Comparison of ENCODE assay signal across 8 mouse cellular contexts in the genomic region with DNA sequence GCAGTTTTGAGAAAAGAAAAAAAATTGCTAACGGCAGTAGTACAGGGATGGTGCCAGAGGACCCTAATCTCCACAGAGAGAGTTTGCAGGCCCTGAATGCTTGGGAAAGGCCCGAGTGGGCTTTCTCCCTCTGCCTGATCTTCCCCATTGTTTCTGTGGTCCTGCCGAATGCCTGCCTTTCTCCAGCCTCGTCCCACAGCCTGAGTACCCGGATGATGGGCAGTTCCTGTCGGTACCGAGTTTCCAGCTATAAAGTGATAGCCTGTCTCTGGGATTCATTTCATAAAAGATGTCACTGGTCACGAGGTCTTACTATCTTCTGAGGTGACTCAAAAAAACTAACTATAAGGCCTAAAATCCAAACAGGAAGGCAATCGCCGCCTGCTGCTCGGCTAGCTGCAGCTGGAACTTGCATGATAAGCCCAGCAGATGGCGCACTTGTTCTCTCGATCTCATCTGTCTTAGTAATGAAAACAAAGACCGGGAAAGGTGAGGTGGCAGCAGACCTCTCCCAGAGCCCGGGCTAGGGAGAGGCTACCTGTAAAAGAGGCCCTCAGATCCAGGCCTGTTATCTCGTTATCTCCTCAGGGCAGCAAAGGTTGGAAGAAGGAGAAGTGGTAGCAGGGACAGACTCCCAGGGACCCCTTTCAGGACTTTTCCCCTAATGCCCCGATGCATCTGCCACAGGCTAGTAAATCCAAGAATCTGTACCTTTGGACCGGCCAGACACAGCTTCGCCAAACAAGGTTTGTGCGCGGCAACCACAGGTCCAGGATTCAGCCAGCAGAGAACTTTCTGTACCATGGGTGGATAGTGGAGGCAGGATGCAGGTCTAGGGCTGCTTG. TPM values are rescaled to one million over a fixed set of nuclear protein-coding genes. Genes with fewer than 3 reads are reported as not detected.
DNase-seq lines count a peak whose midpoint lies in the region; ATAC-seq and TF ChIP-seq lines count a peak whose summit lies in the region.

No protein-coding gene starts in this region.

- ATAC-seq in Patski: peak; percentile 80
- peak; percentile 76 for ATAC-seq in hindbrain, embryonic 16.5 days

- in situ Hi-C loops in Patski (cut with MboI; ENCODE audit: low pct_unique_long_range_greater_than_20kb): loop anchor here (10.0 to 25.0 kb wide), 3 partner anchors 169 to 1157 kb away; partner anchors contain the start of genes Apip, Pdhx and Slc1a2

- peak; percentile 47 for DNase-seq in Patski (ENCODE audit: low read depth, low spot score)
- peak; percentile 89 to 93 for DNase-seq in cerebellum, postnatal 25 days
- peak; percentile 79 for DNase-seq in gastrocnemius, adult 18-20 months (ENCODE audit: low spot score)
- peak; percentile 73 for DNase-seq in left cerebral cortex, adult 11 months (ENCODE audit: low spot score)
- DNase-seq in lung, postnatal 36 days: peak; percentile 90
- peak; percentile 79 for DNase-seq in retina, postnatal 7 days (ENCODE audit: low read depth, low spot score)
- DNase-seq in urinary bladder, adult 18-20 months (ENCODE audit: low spot score in 2 of 2): peak; percentile 55 to 62

- CTCF ChIA-PET in Patski (lab: Charles Lee): interaction anchor here (1.2 to 2.5 kb wide), 4 partner anchors 9 to 550 kb away, joined by 3 to 18 read pairs (median 4); no protein-coding TSS in a partner anchor

- H3K9me3 ChIP-seq in hindbrain, embryonic 16.5 days (ENCODE audit: control insufficient read depth, low read length): no peaks in the 10 kb centered on the region

- peak overlapping the region; percentile 52 for H3K4me2 ChIP-seq in hindbrain, embryonic 16.5 days (ENCODE audit: low read length)

- H3K4me1 ChIP-seq in hindbrain, embryonic 16.5 days (ENCODE audit: control insufficient read depth, insufficient read depth, low read depth, low read length): peaks cover 9% of the 10 kb centered on the region

- no peak overlapping the region for H3K27ac ChIP-seq in hindbrain, embryonic 16.5 days (ENCODE audit: low read depth, low read length)

- TF ChIP-seq CTCF in Patski (IDR thresholded peaks at IDR 0.05): peak; percentile 86

- POLR2A ChIA-PET in Patski (lab: Charles Lee): interaction anchor here (0.7 kb wide), 1 partner anchor 14 kb away, joined by 3 read pairs; no protein-coding TSS in a partner anchor

- WGBS in hindbrain, embryonic 16.5 days: 15% methylated on average over 21 of the region's 21 CpGs

- peak overlapping the region; percentile 11; the same call in 1 of the 2 replicates for H3K4me3 ChIP-seq in hindbrain, embryonic 16.5 days (ENCODE audit: low read length)

- no peaks in the 10 kb centered on the region for H3K27me3 ChIP-seq in Patski
- no peaks in the 10 kb centered on the region for H3K27me3 ChIP-seq in hindbrain, embryonic 16.5 days (replicated peaks; ENCODE audit: control insufficient read depth, insufficient read depth, low read length)

- no peaks in the 10 kb centered on the region for H3K36me3 ChIP-seq in hindbrain, embryonic 16.5 days (ENCODE audit: control insufficient read depth, insufficient read depth, low read length)

- peak overlapping the region; percentile 50; the same call in 1 of the 2 replicates for H3K9ac ChIP-seq in hindbrain, embryonic 16.5 days (ENCODE audit: low read depth, low read length)

RNA-seq across cellular contexts. Expression of gene Commd9, which starts 19.7 kb away (rescaled TPM):
- 52.3 TPM for polyA plus RNA-seq in Patski (2021)
- 10 to 100 TPM; 33.2 to 41.1 TPM for total RNA-seq in gastrocnemius, adult 18-20 months (2021)
- polyA plus RNA-seq in hindbrain, embryonic 16.5 days (2015; fragmentation: Nextera tagmentation; extraction: Ambion mirVana): 98.7 and 104 TPM in 2 replicates

RNA-seq across cellular contexts. Expression of gene Prr5l, which starts 22.9 kb away (rescaled TPM):
- polyA plus RNA-seq in Patski (2021): 3.8 TPM
- under 1 TPM; 0.16 to 0.19 TPM for total RNA-seq in gastrocnemius, adult 18-20 months (2021)
- polyA plus RNA-seq in hindbrain, embryonic 16.5 days (2015; fragmentation: Nextera tagmentation; extraction: Ambion mirVana): 6.0 and 6.3 TPM in 2 replicates
